Mouse (Mus musculus) midbrain, embryonic 10.5 days (tissue): ENCODE measurements around the gene Zfp106. TPM values are rescaled to one million over a fixed set of nuclear protein-coding genes. Genes with fewer than 3 reads are reported as not detected.

Experiments used
- DNase-seq: peaks from one replicate; pipeline ENCODE4 v3.0.0-alpha.2; 2017; ENCODE audit warnings: low spot score
- H3K27ac ChIP-seq: fragments of 300-500 bp; sonication (generic); replicated peaks from 2 replicates; pipeline ENCODE4 v1.5.1; 2016; ENCODE audit warnings: mild to moderate bottlenecking
- H3K27me3 ChIP-seq: fragments of 300-500 bp; sonication (generic); 2 replicates; pipeline ENCODE4 v1.6.1; 2016; ENCODE audit warnings: low read depth, mild to moderate bottlenecking; ENCODE audit not compliant: poor library complexity, severe bottlenecking
- H3K36me3 ChIP-seq: fragments of 300-500 bp; sonication (generic); 2 replicates; pipeline ENCODE4 v1.6.1; 2016; ENCODE audit warnings: mild to moderate bottlenecking, moderate library complexity
- H3K4me1 ChIP-seq: fragments of 300-500 bp; sonication (generic); 2 replicates; pipeline ENCODE4 v1.6.1; 2016
- H3K4me3 ChIP-seq: fragments of 300-500 bp; sonication (generic); 2 replicates; pipeline ENCODE4 v1.5.1; 2016; ENCODE audit warnings: mild to moderate bottlenecking, moderate library complexity
- H3K9me3 ChIP-seq: fragments of 300-500 bp; sonication (generic); replicated peaks from 2 replicates; pipeline ENCODE4 v1.6.1; 2016; ENCODE audit warnings: mild to moderate bottlenecking
- WGBS: fragments of 180-500 bp; shearing (Covaris S2); methylation state at CpG from one replicate; pipeline ENCODE4 v1.1.7; 2016; 5-methylcytosine and 5-hydroxymethylcytosine counted together
- polyA plus RNA-seq: library from polyadenylated mRNA; unstranded; fragments of >200 nt; fragmentation: Nextera tagmentation; extraction: Ambion mirVana; gene quantifications from 2 replicates; pipeline ENCODE4 v1.2.1, GENCODE M21; 2016

Gene Zfp106
- polyA plus RNA-seq, 1 experiment from 2014 or later: 76.2 TPM

GRCm38 (mm10) chr2:120460216-120460615, 103.4 kb downstream of the Zfp106 start:
- H3K27me3 ChIP-seq: no peaks in the 10 kb centered on the region

More at GRCm38 (mm10) chr2:120460216-120460615, 103.4 kb downstream of the Zfp106 start:
- Histone ChIP-seq H3K36me3 (no peaks in the 10 kb centered on the region), H3K4me3 (no peak overlapping the region), H3K27ac (no peak overlapping the region), H3K4me1 (no peaks in the 10 kb centered on the region), H3K9me3 (no peaks in the 10 kb centered on the region)
- 93% methylated on average over 4 of the region's 4 CpGs for WGBS
- DNase-seq: no peak

Other genes starting within 250 kb of the Zfp106 start
- gene Pla2g4f, start 249.7 kb downstream of the Zfp106 start, polyA plus RNA-seq: not detected in 2 replicates
- gene Vps39, start 210.7 kb downstream of the Zfp106 start, polyA plus RNA-seq: 24.9 and 33.1 TPM in 2 replicates
- 7.1 and 8.7 TPM in 2 replicates for gene Ganc, start 159.9 kb downstream of the Zfp106 start, polyA plus RNA-seq
- 5.6 and 6.1 TPM in 2 replicates for gene Tmem87a, start 159.7 kb downstream of the Zfp106 start, polyA plus RNA-seq
- 5.5 and 7.8 TPM in 2 replicates for gene Capn3, start 107.8 kb downstream of the Zfp106 start, polyA plus RNA-seq
- 53.8 and 58.3 TPM in 2 replicates for gene Snap23, start 3.8 kb upstream of the Zfp106 start, polyA plus RNA-seq
- 41.0 and 41.6 TPM in 2 replicates for gene Haus2, start 45.5 kb upstream of the Zfp106 start, polyA plus RNA-seq
- 31.1 and 33.7 TPM in 2 replicates for gene Lrrc57, start 45.7 kb upstream of the Zfp106 start, polyA plus RNA-seq
- gene Stard9, start 65.3 kb upstream of the Zfp106 start, polyA plus RNA-seq: 2.1 and 2.2 TPM in 2 replicates